ENCODE assay signal across 8 mouse cellular contexts in genomic region chr16:33024456-33025104, GRCm38 (mm10). TPM values are rescaled to one million over a fixed set of nuclear protein-coding genes. Genes with fewer than 3 reads are reported as not detected.
DNase-seq lines count a peak whose midpoint lies in the region; ATAC-seq and TF ChIP-seq lines count a peak whose summit lies in the region.

No protein-coding gene starts in this region.

- no peak for TF ChIP-seq EP300 in lung, postnatal 0 days (IDR thresholded peaks at IDR 0.05)

- H3K27me3 ChIP-seq in lung, postnatal 0 days (replicated peaks; ENCODE audit: insufficient read depth, low read length): no peaks in the 10 kb centered on the region
- no peaks in the 10 kb centered on the region for H3K27me3 ChIP-seq in intestine, embryonic 16.5 days (replicated peaks; ENCODE audit: control insufficient read depth, insufficient read depth, low read length)
- H3K27me3 ChIP-seq in liver, embryonic 11.5 days (replicated peaks; ENCODE audit: control insufficient read depth, insufficient read depth, low read length): no peaks in the 10 kb centered on the region

- H3K9ac ChIP-seq in lung, postnatal 0 days (replicated peaks; ENCODE audit: low read depth): no peak overlapping the region
- H3K9ac ChIP-seq in intestine, embryonic 16.5 days (ENCODE audit: low read depth, low read length): no peak overlapping the region
- no peak overlapping the region for H3K9ac ChIP-seq in liver, embryonic 11.5 days (ENCODE audit: low read depth, low read length)

- H3K9me3 ChIP-seq in lung, postnatal 0 days (ENCODE audit: low read length): no peaks in the 10 kb centered on the region
- no peaks in the 10 kb centered on the region for H3K9me3 ChIP-seq in intestine, embryonic 16.5 days (ENCODE audit: control insufficient read depth, low read length)
- no peaks in the 10 kb centered on the region for H3K9me3 ChIP-seq in liver, embryonic 11.5 days (ENCODE audit: control insufficient read depth, low read length)

- H3K4me1 ChIP-seq in lung, postnatal 0 days (ENCODE audit: insufficient read depth, low read depth, low read length): no peaks in the 10 kb centered on the region
- no peaks in the 10 kb centered on the region for H3K4me1 ChIP-seq in intestine, embryonic 16.5 days (ENCODE audit: control insufficient read depth, insufficient read depth, low read length)
- H3K4me1 ChIP-seq in liver, embryonic 11.5 days (replicated peaks; ENCODE audit: control insufficient read depth, insufficient read depth, low read length): no peaks in the 10 kb centered on the region

- 65% methylated on average over 8 of the region's 8 CpGs for whole genome bisulfite sequencing in lung, postnatal 0 days
- 67% methylated on average over 8 of the region's 8 CpGs for WGBS in intestine, embryonic 16.5 days
- 72% methylated on average over 8 of the region's 8 CpGs for WGBS in liver, embryonic 11.5 days

- peak; percentile 61 for ATAC-seq in lung, postnatal 0 days
- ATAC-seq in intestine, embryonic 16.5 days: 0 out of 2 replicates have a peak, but pooled peaks have one; percentile 28
- no peak for ATAC-seq in liver, embryonic 11.5 days (replicated peaks; ENCODE audit: low FRiP score)

- peak; percentile 31 for TF ChIP-seq CTCF in lung, postnatal 0 days (IDR thresholded peaks at IDR 0.05)

- no peak overlapping the region for H3K4me2 ChIP-seq in lung, postnatal 0 days (replicated peaks; ENCODE audit: low read depth, low read length)
- H3K4me2 ChIP-seq in intestine, embryonic 16.5 days (ENCODE audit: low read depth, low read length): no peak overlapping the region
- no peak overlapping the region for H3K4me2 ChIP-seq in liver, embryonic 11.5 days

- peak; percentile 6 for DNase-seq in adrenal gland, postnatal 14 days
- DNase-seq in adrenal gland, postnatal 25 days: no peak
- peak; percentile 57 for DNase-seq in lung, postnatal 0 days (ENCODE audit: low spot score)
- no peak for DNase-seq in lung, postnatal 25 days (ENCODE audit: low spot score)
- DNase-seq in retina, adult 2 months (ENCODE audit: low read depth, low spot score): peak; percentile 18
- no peak for DNase-seq in liver, embryonic 11.5 days (ENCODE audit: low spot score)
- DNase-seq in urinary bladder, postnatal 10 days (ENCODE audit: low spot score): no peak

- no peak overlapping the region for H3K27ac ChIP-seq in lung, postnatal 0 days (ENCODE audit: low read length)
- no peak overlapping the region for H3K27ac ChIP-seq in intestine, embryonic 16.5 days (ENCODE audit: low read length)
- no peak overlapping the region for H3K27ac ChIP-seq in liver, embryonic 11.5 days (ENCODE audit: low read depth, low read length)

- H3K4me3 ChIP-seq in lung, postnatal 0 days (ENCODE audit: low read depth, low read length): no peak overlapping the region
- no peak overlapping the region for H3K4me3 ChIP-seq in intestine, embryonic 16.5 days (ENCODE audit: low read length)
- H3K4me3 ChIP-seq in liver, embryonic 11.5 days (ENCODE audit: low read depth, low read length): no peak overlapping the region

- no peaks in the 10 kb centered on the region for H3K36me3 ChIP-seq in lung, postnatal 0 days (ENCODE audit: insufficient read depth, low read length)
- no peaks in the 10 kb centered on the region for H3K36me3 ChIP-seq in intestine, embryonic 16.5 days (ENCODE audit: control insufficient read depth, insufficient read depth, low read length)
- no peaks in the 10 kb centered on the region for H3K36me3 ChIP-seq in liver, embryonic 11.5 days (ENCODE audit: control insufficient read depth, insufficient read depth, low read length)

RNA-seq across cellular contexts. Expression of gene Iqcg, which starts 31.4 kb away (rescaled TPM):
- total RNA-seq in adrenal gland, postnatal 14 days (2021): 1.1 and 2.3 TPM in 2 replicates
- total RNA-seq in adrenal gland, postnatal 25 days (2021): 0.48 and 1.6 TPM in 2 replicates
- 6.0 and 7.6 TPM in 2 replicates for polyA plus RNA-seq in lung, postnatal 0 days (2015; fragmentation: Nextera tagmentation; extraction: Ambion mirVana)
- polyA plus RNA-seq in intestine, embryonic 16.5 days (2015; fragmentation: Nextera tagmentation; extraction: Ambion mirVana): 1.7 and 1.9 TPM in 2 replicates
- 4.1 and 4.2 TPM in 2 replicates for polyA plus RNA-seq in liver, embryonic 11.5 days (2014; fragmentation: Nextera tagmentation; extraction: Ambion mirVana)

RNA-seq across cellular contexts. Expression of gene Rpl35a, which starts 31.7 kb away (rescaled TPM):
- total RNA-seq in adrenal gland, postnatal 14 days (2021): 526 and 608 TPM in 2 replicates
- total RNA-seq in adrenal gland, postnatal 25 days (2021): 492 and 649 TPM in 2 replicates
- polyA plus RNA-seq in lung, postnatal 0 days (2015; fragmentation: Nextera tagmentation; extraction: Ambion mirVana): 641 and 670 TPM in 2 replicates
- polyA plus RNA-seq in intestine, embryonic 16.5 days (2015; fragmentation: Nextera tagmentation; extraction: Ambion mirVana): 818 and 903 TPM in 2 replicates
- 1,254 and 1,406 TPM in 2 replicates for polyA plus RNA-seq in liver, embryonic 11.5 days (2014; fragmentation: Nextera tagmentation; extraction: Ambion mirVana)

RNA-seq across cellular contexts. Expression of gene Lmln, which starts 37.7 kb away (rescaled TPM):
- total RNA-seq in adrenal gland, postnatal 14 days (2021): 8.4 and 11.0 TPM in 2 replicates
- 15.5 and 19.5 TPM in 2 replicates for total RNA-seq in adrenal gland, postnatal 25 days (2021)
- polyA plus RNA-seq in lung, postnatal 0 days (2015; fragmentation: Nextera tagmentation; extraction: Ambion mirVana): 1.1 TPM in 2 replicates
- polyA plus RNA-seq in intestine, embryonic 16.5 days (2015; fragmentation: Nextera tagmentation; extraction: Ambion mirVana): 1.7 and 1.8 TPM in 2 replicates
- 1.5 and 2.8 TPM in 2 replicates for polyA plus RNA-seq in liver, embryonic 11.5 days (2014; fragmentation: Nextera tagmentation; extraction: Ambion mirVana)

Comparison
In these comparisons a context has a peak if more than half of its experiments do, and no peak if none do; other contexts are left out.
1. DNase-seq: peak in adrenal gland, postnatal 14 days (single experiment), lung, postnatal 0 days (single experiment) and retina, adult 2 months (single experiment); none in adrenal gland, postnatal 25 days (single experiment), lung, postnatal 25 days (single experiment), liver, embryonic 11.5 days (single experiment) and urinary bladder, postnatal 10 days (single experiment).